Comparison of ENCODE assay signal across 8 mouse cellular contexts in genomic region chr2:29971838-29972635, GRCm38 (mm10). TPM values are rescaled to one million over a fixed set of nuclear protein-coding genes. Genes with fewer than 3 reads are reported as not detected.
DNase-seq lines count a peak whose midpoint lies in the region; ATAC-seq and TF ChIP-seq lines count a peak whose summit lies in the region.

No protein-coding gene starts in this region.

- WGBS in midbrain, postnatal 0 days = 71% methylated on average over 9 of the region's 9 CpGs
- WGBS in midbrain, embryonic 13.5 days = 80% methylated on average over 9 of the region's 9 CpGs
- 11% methylated on average over 9 of the region's 9 CpGs for WGBS in cerebellum, adult 2 months
- WGBS in heart, embryonic 13.5 days = 30% methylated on average over 9 of the region's 9 CpGs

- no peak for ATAC-seq in midbrain, postnatal 0 days (ENCODE audit: low FRiP score)
- no peak for ATAC-seq in midbrain, embryonic 13.5 days
- no peak for ATAC-seq in heart, embryonic 13.5 days (ENCODE audit: extremely low read depth, insufficient number of reproducible peaks, low FRiP score, low TSS enrichment)
- ATAC-seq in CD4-positive, CD25-positive, alpha-beta regulatory T cell, adult 4 months = no peak

- TF ChIP-seq POLR2A in cerebellum, adult 2 months (IDR thresholded peaks at IDR 0.05; ENCODE audit: borderline replicate concordance, insufficient read depth, low read length) = no peak

- peaks cover 9% of the 10 kb centered on the region for H3K4me1 ChIP-seq in midbrain, postnatal 0 days (ENCODE audit: insufficient read depth, low read length)
- peaks cover 48% of the 10 kb centered on the region for H3K4me1 ChIP-seq in midbrain, embryonic 13.5 days (replicated peaks)
- H3K4me1 ChIP-seq in cerebellum, adult 2 months (ENCODE audit: control insufficient read depth, insufficient read depth, low read length) = peaks cover 27% of the 10 kb centered on the region
- peaks cover 71% of the 10 kb centered on the region for H3K4me1 ChIP-seq in heart, embryonic 13.5 days

- H3K9ac ChIP-seq in midbrain, postnatal 0 days (replicated peaks; ENCODE audit: low read length, poor library complexity, severe bottlenecking) = no peak overlapping the region
- no peak overlapping the region for H3K9ac ChIP-seq in midbrain, embryonic 13.5 days (replicated peaks)
- H3K9ac ChIP-seq in heart, embryonic 13.5 days = peak overlapping the region; percentile 35; the same call in 1 of the 2 replicates

- no peak overlapping the region for H3K27ac ChIP-seq in midbrain, postnatal 0 days (ENCODE audit: low read depth, low read length)
- H3K27ac ChIP-seq in midbrain, embryonic 13.5 days = no peak overlapping the region
- peak overlapping the region; percentile 34; the same call in 1 of the 2 replicates for H3K27ac ChIP-seq in cerebellum, adult 2 months (ENCODE audit: insufficient read depth, low read length)
- peak overlapping the region; percentile 78 for H3K27ac ChIP-seq in heart, embryonic 13.5 days (replicated peaks)

- no peak overlapping the region for H3K4me3 ChIP-seq in midbrain, postnatal 0 days (ENCODE audit: low read depth, low read length)
- no peak overlapping the region for H3K4me3 ChIP-seq in midbrain, embryonic 13.5 days (replicated peaks)
- no peak overlapping the region for H3K4me3 ChIP-seq in cerebellum, adult 2 months (replicated peaks; ENCODE audit: insufficient read depth, low read depth, low read length)
- no peak overlapping the region for H3K4me3 ChIP-seq in heart, embryonic 13.5 days

- no peaks in the 10 kb centered on the region for H3K9me3 ChIP-seq in midbrain, postnatal 0 days (ENCODE audit: low read length)
- no peaks in the 10 kb centered on the region for H3K9me3 ChIP-seq in midbrain, embryonic 13.5 days
- H3K9me3 ChIP-seq in heart, embryonic 13.5 days = no peaks in the 10 kb centered on the region

- no peak overlapping the region for H3K4me2 ChIP-seq in midbrain, postnatal 0 days (ENCODE audit: low read depth, low read length, poor library complexity, severe bottlenecking)
- no peak overlapping the region for H3K4me2 ChIP-seq in midbrain, embryonic 13.5 days (replicated peaks)
- H3K4me2 ChIP-seq in heart, embryonic 13.5 days = peak overlapping the region; percentile 35

- peak; percentile 54 for DNase-seq in midbrain, postnatal 0 days (ENCODE audit: low spot score)
- peak; percentile 74 to 81 for DNase-seq in cerebellum, adult 2 months
- DNase-seq in kidney, postnatal 14 days = peak; percentile 91
- peak; percentile 85 for DNase-seq in lung, postnatal 14 days
- DNase-seq in thymus, postnatal 25 days = no peak

- no peaks in the 10 kb centered on the region for H3K27me3 ChIP-seq in midbrain, postnatal 0 days (ENCODE audit: insufficient read depth, low read length)
- no peaks in the 10 kb centered on the region for H3K27me3 ChIP-seq in midbrain, embryonic 13.5 days
- no peaks in the 10 kb centered on the region for H3K27me3 ChIP-seq in cerebellum, adult 2 months (ENCODE audit: control insufficient read depth, insufficient read depth, low read length)
- H3K27me3 ChIP-seq in heart, embryonic 13.5 days (replicated peaks) = no peaks in the 10 kb centered on the region

- TF ChIP-seq CTCF in midbrain, postnatal 0 days (IDR thresholded peaks at IDR 0.05) = no peak
- no peak for TF ChIP-seq CTCF in cerebellum, adult 2 months (IDR thresholded peaks at IDR 0.05; ENCODE audit: borderline replicate concordance, insufficient read depth, low read depth, low read length)

- H3K36me3 ChIP-seq in midbrain, postnatal 0 days (ENCODE audit: insufficient read depth, low read length) = peaks cover 25% of the 10 kb centered on the region
- peaks cover 29% of the 10 kb centered on the region for H3K36me3 ChIP-seq in midbrain, embryonic 13.5 days
- H3K36me3 ChIP-seq in heart, embryonic 13.5 days = peaks cover 51% of the 10 kb centered on the region

RNA-seq across cellular contexts. Expression of gene Sptan1, which starts 6.7 kb away (rescaled TPM):
- total RNA-seq in midbrain, postnatal 0 days (2014; rRNA removed) = 796 and 822 TPM in 2 replicates
- 193 and 200 TPM in 2 replicates for polyA plus RNA-seq in midbrain, postnatal 0 days (2015; fragmentation: Nextera tagmentation; extraction: Ambion mirVana)
- polyA plus RNA-seq in midbrain, embryonic 13.5 days (2015; fragmentation: Nextera tagmentation; extraction: Ambion mirVana) = 172 and 185 TPM in 2 replicates
- 922 and 988 TPM in 2 replicates for polyA plus RNA-seq in cerebellum, adult 2 months (2012; rRNA removed)
- 86.6 and 89.5 TPM in 2 replicates for polyA plus RNA-seq in heart, embryonic 13.5 days (2015; fragmentation: Nextera tagmentation; extraction: Ambion mirVana)
- polyA plus RNA-seq in CD4-positive, CD25-positive, alpha-beta regulatory T cell, adult 4 months (2017; shearing (Covaris generic)) = 100 to 1,000 TPM in 1 of 2 experiments, 10 to 100 TPM in 1; 70.4 to 103 TPM

RNA-seq across cellular contexts. Expression of gene Gle1, which starts 36.8 kb away (rescaled TPM):
- 37.7 and 45.5 TPM in 2 replicates for total RNA-seq in midbrain, postnatal 0 days (2014; rRNA removed)
- 55.0 and 56.0 TPM in 2 replicates for polyA plus RNA-seq in midbrain, postnatal 0 days (2015; fragmentation: Nextera tagmentation; extraction: Ambion mirVana)
- 78.1 and 78.8 TPM in 2 replicates for polyA plus RNA-seq in midbrain, embryonic 13.5 days (2015; fragmentation: Nextera tagmentation; extraction: Ambion mirVana)
- polyA plus RNA-seq in cerebellum, adult 2 months (2012; rRNA removed) = 72.7 and 74.7 TPM in 2 replicates
- polyA plus RNA-seq in heart, embryonic 13.5 days (2015; fragmentation: Nextera tagmentation; extraction: Ambion mirVana) = 33.1 and 39.7 TPM in 2 replicates
- polyA plus RNA-seq in CD4-positive, CD25-positive, alpha-beta regulatory T cell, adult 4 months (2017; shearing (Covaris generic)) = 10 to 100 TPM; 61.6 to 82.4 TPM

Comparison
In these comparisons a context has a peak if more than half of its experiments do, and no peak if none do; other contexts are left out.
1. H3K27ac ChIP-seq: peak in cerebellum, adult 2 months (single experiment) and heart, embryonic 13.5 days (single experiment); none in midbrain, postnatal 0 days (single experiment) and midbrain, embryonic 13.5 days (single experiment).